Mouse (Mus musculus) brain, adult 2 months (tissue): ENCODE measurements around the gene Cdh13.
"Not testable (repeated sequence)": the region's sequence is repeated elsewhere in the genome, so short reads cannot be mapped to it uniquely, and the experiment has no call there.

Experiments
- DNase-seq: peaks from one replicate; pipeline ENCODE4 v3.0.0; 2011; ENCODE audit warnings: low read depth, low spot score

Gene Cdh13

DNA sequence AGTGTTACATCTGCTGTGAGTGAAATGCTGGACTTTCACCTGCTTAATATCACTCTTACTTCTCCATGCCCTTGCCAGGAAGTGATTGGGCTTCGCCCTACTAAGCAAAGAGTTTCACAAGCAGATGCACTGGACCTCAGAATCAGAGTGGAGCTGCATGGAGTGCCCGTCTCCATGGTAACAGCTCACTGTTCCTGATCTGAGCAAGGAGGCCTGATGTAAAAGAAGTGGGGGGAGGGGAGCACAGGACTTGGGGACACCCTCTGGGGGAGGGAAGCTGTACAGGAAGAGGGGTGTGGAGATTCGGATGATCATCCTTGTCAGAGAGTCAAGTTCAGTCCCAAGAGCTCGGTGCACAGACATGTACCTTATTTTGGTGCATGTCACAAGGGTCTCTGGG, 384.2 kb downstream of the Cdh13 start:
- peak; percentile 67 for DNase-seq

- no peak for DNase-seq
These were observed 392.7 kb downstream of the Cdh13 start for GRCm38 (mm10) chr8:118676233-118676632.

DNA sequence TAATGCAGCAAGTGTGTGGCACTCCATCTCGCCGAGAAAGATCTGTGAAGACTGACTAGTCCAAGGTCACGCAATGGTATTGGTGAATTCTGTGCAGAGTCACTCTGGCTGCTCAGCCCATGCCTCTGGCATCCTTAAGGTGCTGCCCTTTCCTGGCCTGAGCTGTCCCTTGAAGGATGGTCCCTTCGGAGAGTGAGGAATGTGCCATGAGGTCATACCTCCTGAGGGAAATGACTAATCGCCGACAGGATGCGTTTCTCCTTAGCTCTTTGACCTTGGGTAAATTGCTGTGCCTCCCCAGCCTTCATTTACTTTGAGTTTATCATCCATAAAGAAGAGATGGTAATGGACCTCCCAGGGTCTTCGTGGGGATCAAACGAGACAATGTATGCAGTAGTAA, 395.8 kb downstream of the Cdh13 start:
- DNase-seq: no peak

- no peak for DNase-seq
These were observed 399.9 kb downstream of the Cdh13 start for GRCm38 (mm10) chr8:118683386-118683785.

DNA sequence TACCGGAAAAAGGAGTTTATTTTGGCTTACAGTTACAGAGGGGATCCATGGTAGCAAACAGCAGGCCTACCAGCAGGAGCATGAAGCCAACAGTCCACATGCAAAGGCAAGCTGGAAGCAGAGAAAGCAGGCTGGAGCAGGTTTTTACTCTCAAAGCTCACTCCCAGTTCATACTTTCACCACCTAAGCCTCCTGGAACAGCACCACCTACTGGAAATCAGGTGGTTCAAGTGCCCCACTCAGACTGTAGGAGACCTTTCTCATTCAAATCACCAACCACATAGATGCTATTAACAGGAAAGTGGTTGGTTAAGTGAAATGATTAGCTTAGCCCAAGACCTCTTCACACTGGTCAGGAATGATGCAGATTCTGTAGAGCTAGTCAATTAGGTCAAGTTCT, 402.3 kb downstream of the Cdh13 start:
- DNase-seq: no peak

DNA sequence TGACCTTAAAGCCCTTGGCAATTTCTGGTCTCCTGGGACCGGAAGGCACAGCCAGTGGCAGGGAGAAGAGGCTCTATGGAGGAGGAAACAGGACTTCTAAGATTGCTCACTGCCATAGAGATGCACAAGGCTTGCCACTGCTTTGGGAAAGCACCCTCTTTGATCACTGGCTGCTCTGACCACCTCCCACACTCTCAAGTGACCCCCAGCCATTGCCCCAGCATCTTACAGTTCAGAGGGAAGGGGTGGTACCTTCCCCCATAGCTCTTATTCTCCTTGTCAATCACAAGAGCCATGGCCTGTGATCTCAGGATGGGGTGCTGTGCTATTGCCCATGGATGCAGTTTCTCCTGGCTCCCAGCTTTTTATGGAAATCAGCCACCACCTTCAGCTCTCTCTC, 406.3 kb downstream of the Cdh13 start:
- DNase-seq: no peak

DNA sequence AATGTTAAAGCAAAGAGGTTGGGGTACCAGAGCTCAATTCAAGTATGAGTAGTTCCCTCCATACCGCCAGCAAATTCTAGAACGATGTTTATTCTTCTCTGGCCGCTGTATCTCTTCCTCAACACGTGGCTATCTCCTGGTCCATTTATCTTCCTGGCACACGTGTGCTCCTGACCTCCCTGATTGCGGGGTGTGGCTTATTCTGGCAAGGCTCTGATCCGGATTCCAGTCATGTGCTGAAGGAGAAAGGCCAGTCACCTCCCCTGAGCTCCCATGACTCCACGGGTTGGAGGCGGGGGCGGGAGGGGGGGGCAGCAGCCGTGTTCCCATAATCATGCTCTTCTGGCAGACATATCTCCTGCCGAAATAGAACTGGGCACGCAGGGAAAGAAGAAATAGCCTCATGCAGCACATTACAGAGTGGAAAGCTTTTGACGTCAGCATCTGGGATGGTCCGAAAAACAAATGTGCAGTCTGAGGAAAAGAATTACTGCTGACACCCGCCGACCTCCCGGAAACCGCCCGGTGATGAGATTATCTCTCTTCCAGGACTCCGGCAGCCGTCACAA, 417.9 kb downstream of the Cdh13 start:
- DNase-seq: no peak

GRCm38 (mm10) chr8:118709366-118709765, 425.8 kb downstream of the Cdh13 start:
- no peak for DNase-seq

- DNase-seq: no peak
These were observed 428.1 kb downstream of the Cdh13 start for GRCm38 (mm10) chr8:118711631-118712030.

DNA sequence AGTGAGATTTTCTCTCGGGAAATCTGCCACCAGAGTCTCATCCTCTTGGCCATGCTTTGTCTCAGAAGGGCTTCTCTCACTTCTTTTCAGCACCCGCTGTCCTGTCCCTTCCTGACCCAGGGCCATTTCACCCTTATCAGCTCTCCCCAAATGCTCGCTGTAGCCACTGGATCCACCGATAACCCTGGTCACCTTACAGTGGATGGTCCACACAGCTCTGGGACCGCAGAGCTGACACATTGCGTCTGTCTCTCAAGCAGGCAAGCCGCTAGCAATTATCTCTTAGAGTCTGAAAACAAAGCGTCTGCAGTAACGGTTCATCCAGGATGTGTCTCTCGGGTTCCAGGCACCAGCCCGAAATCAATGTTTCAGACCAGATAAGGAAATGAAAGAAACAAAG, 429.6 kb downstream of the Cdh13 start:
- DNase-seq: no peak

DNA sequence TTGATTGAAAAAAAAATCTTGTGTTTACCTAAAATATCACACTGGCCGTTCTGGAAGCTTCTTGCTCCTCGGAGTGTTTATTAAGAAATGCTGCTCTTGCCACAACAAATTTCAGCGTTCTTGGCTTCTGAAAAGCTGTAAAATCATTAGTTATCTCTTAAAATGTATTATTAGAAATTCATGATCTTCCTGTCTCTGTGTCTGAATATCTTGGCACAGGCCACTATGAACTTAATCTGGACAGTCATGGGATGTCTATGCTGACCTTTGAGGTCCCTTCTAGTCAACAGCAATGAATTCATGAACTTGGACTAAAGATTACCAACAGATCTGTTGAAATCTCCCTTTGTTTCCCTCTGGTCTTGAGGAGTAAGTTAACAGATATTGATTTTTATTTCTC, 430.1 kb downstream of the Cdh13 start:
- no peak for DNase-seq

- peak; percentile 82 for DNase-seq
These were observed 439.4 kb downstream of the Cdh13 start for GRCm38 (mm10) chr8:118722896-118723295.

DNA sequence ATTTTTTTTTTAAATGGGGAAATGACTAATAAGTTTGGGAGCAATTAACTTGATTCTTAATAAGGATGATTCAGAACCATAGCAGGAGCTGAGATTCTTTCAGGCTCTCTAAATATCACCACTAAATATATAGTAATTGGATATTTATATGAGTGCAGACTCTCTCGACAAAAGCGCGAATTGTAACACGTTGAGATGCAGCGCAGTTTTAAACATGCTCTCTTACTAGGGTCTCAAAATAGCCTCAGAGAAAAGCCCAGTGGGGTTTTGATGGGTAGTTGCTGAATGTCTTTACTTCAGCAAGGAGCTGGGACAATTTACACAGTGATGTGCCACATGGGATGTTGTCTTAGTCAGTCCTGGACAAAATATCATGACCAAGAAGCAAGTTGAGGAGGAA, 442.1 kb downstream of the Cdh13 start:
- DNase-seq: peak; percentile 54

GRCm38 (mm10) chr8:118741781-118742180, 458.2 kb downstream of the Cdh13 start:
- DNase-seq: no peak

GRCm38 (mm10) chr8:118744991-118745390, 461.5 kb downstream of the Cdh13 start:
- no peak for DNase-seq

DNA sequence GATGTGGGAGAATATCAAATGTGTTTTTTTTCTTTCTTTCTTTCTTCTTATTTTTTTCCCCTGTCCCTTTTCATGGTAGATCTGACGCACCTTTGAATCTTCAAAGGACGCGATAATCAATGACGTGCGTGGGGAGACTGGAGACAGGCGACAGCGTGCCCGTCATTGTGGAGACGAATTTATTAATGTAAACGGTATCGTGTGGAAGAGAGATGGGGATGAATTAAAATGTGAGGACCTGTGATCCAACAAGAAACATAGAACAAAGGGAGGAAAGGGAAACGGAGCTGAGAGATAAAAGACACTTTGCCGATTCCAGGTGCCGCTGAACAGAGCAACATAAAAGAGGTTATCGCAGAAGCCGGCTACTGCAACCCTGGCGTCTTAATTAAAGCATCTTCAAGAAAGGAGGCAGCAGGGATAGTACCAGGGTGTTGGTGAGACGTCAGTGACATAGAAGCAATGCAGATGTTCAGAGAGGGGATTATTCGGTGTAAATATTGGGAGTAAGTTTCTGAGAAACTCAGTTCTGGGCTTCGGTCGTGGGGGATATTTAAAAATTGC, 464.6 kb downstream of the Cdh13 start:
- DNase-seq: no peak

- DNase-seq: peak; percentile 84
These were observed 465.7 kb downstream of the Cdh13 start for GRCm38 (mm10) chr8:118749191-118749590.

DNA sequence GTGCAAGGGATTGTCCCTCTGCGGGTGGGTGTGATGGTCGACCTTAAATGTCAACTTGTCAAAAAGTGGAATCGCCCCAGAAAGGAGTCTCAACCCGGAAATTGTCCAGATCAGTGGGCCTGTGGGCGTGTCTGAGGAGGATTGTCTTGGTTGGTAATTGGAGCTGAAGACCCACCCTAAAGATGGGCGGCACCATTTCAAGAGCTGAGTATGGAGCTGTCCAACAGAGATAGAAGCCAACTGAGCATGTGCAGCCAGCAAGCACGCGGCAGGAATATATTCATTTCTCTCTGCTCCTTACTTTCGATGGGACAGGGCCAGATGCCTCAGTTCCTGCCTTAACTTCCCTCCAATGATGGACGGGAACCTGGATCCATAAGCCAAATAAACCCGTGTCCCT, 466.3 kb downstream of the Cdh13 start:
- no peak for DNase-seq

DNA sequence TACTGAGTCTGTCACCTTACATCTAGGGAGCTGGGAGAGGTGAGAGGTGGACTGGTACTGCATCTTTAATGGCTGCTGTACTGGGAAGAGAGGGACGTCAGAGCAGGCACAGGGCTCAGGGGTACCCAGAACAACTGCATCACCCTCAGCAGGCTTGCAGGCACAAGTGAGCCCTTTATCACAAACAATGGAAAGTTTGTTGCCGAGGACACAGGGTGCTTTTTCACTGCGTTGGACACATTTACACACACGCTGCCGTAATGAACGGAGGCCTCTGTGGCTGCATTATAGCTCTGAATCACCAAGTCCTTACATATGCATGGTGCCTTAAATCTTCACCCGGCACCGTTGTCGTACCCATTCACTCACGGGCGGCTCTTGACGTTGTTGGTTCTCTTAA, 470.2 kb downstream of the Cdh13 start:
- DNase-seq: peak; percentile 91

DNA sequence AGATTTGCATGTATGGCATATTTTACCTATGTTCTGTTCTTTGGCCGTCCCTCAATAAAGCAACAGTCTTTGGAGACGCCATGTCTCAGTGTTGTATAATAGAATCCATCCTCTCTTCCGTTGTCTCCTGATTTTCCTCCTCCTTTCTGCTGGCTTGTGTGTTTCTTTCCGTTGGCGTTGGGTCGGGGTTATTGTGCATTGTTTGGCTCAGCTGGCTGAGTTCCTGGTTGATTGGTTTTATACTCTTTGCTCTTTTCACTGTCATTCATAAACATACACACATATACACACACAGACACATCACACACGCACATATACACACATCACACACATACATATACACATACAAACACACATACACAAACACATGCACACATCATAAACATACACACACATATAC, 470.6 kb downstream of the Cdh13 start:
- DNase-seq: peak; percentile 66

- DNase-seq: not testable (repeated sequence)
These were observed 494.0 kb downstream of the Cdh13 start for GRCm38 (mm10) chr8:118777507-118777906.

- peak; percentile 59 for DNase-seq
These were observed 494.8 kb downstream of the Cdh13 start for GRCm38 (mm10) chr8:118778374-118778773.

- peak; percentile 88 for DNase-seq
These were observed 502.1 kb downstream of the Cdh13 start for GRCm38 (mm10) chr8:118785646-118786045.

DNA sequence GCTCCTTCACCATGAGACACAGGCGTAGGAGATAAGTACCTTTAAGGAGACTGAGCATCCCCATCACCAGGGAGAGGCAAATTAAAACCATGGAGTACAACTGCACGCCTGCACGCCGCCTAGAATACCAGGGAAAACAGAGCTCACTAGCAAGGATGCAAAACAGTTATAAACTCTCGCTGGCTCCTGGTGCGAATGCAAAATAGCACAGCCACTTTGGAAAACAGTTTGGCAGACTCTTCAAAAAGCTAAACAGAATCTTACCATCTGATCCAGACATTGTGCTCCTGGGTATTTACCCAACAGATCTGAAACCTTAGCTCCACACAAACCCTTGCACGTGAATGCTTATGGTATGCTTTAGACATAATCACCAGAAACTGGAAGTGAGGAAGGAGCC, 506.1 kb downstream of the Cdh13 start:
- DNase-seq: peak; percentile 57
